Mouse (Mus musculus) neural tube, embryonic 14.5 days (tissue): ENCODE measurements around the gene Ddo. TPM values are rescaled to one million over a fixed set of nuclear protein-coding genes. Genes with fewer than 3 reads are reported as not detected.

Experiments
- ATAC-seq: fragments of 200-750 bp; cut with Nextera tagmentation; 2 replicates; pipeline ENCODE4 v1.8.0; 2017; ENCODE audit warnings: low read depth, mild to moderate bottlenecking, moderate TSS enrichment, moderate library complexity
- H3K27ac ChIP-seq: fragments of 300-500 bp; sonication (generic); 2 replicates; pipeline ENCODE4 v1.5.1; 2014; ENCODE audit warnings: low read depth, mild to moderate bottlenecking, control low read depth, low read length, moderate library complexity, mixed read lengths
- H3K27me3 ChIP-seq: fragments of 300-500 bp; sonication (generic); 2 replicates; pipeline ENCODE4 v1.6.1; 2014; ENCODE audit warnings: low read length; ENCODE audit not compliant: control insufficient read depth, insufficient read depth
- H3K36me3 ChIP-seq: fragments of 300-500 bp; sonication (generic); 2 replicates; pipeline ENCODE4 v1.6.1; 2014; ENCODE audit warnings: low read length, mixed read lengths; ENCODE audit not compliant: control insufficient read depth, insufficient read depth
- H3K4me1 ChIP-seq: fragments of 300-500 bp; sonication (generic); 2 replicates; pipeline ENCODE4 v1.6.1; 2014; ENCODE audit warnings: low read length; ENCODE audit not compliant: control insufficient read depth, insufficient read depth
- H3K4me2 ChIP-seq: fragments of 300-500 bp; sonication (generic); 2 replicates; pipeline ENCODE4 v1.6.1; 2014; ENCODE audit warnings: mild to moderate bottlenecking, low read depth, low read length, control low read depth
- H3K4me3 ChIP-seq: fragments of 300-500 bp; sonication (generic); 2 replicates; pipeline ENCODE4 v1.5.1; 2014; ENCODE audit warnings: low read depth, low read length, control low read depth, mixed read lengths
- H3K9ac ChIP-seq: fragments of 300-500 bp; sonication (generic); replicated peaks from 2 replicates; pipeline ENCODE4 v1.6.1; 2014; ENCODE audit warnings: low read depth, mild to moderate bottlenecking, control low read depth, low read length, mixed read lengths
- H3K9me3 ChIP-seq: fragments of 300-500 bp; sonication (generic); 2 replicates; pipeline ENCODE4 v1.6.1; 2016; ENCODE audit warnings: low read length; ENCODE audit not compliant: control insufficient read depth
- WGBS: fragments of 180-500 bp; shearing (Covaris S2); extraction: QIAGEN DNeasy Blood & Tissue Kit; methylation state at CpG from one replicate; pipeline ENCODE4 v1.1.7; 2014; 5-methylcytosine and 5-hydroxymethylcytosine counted together
- polyA plus RNA-seq: library from polyadenylated mRNA; unstranded; fragments of >200 nt; fragmentation: Nextera tagmentation; extraction: Ambion mirVana; gene quantifications from 2 replicates; pipeline ENCODE4 v1.2.1, GENCODE M21; 2014

Ddo gene
- polyA plus RNA-seq, 1 experiment from 2014 or later, result 1.0 TPM

DNA sequence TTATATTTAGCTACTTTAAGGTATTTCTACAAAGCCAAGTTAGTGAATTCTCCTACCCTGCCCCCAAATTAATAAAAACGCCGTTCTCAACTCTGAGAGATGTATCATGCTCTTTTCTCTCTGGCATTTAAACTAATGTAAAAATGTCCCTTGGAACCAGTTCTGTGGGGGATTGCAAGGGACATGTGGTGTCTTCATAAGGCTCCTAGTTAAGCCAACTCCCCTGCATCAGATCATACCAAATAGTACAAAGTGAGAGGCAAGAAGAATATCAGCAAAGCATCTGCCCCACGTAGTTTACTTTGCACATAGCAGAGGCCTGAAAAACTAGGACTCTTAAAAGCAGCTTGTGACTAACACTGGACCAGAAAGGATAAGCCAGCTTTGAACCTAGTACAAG lies 86.9 kb downstream of the Ddo start:
- 90% methylated on average over 3 of the region's 3 CpGs for WGBS
- H3K4me1 ChIP-seq, result no peaks in the 10 kb centered on the region
- H3K27ac ChIP-seq, result no peak overlapping the region
- H3K9me3 ChIP-seq, result no peaks in the 10 kb centered on the region
- H3K9ac ChIP-seq, result no peak overlapping the region
- no peak overlapping the region for H3K4me2 ChIP-seq
- ATAC-seq, result no peak
- no peaks in the 10 kb centered on the region for H3K27me3 ChIP-seq
- no peak overlapping the region for H3K4me3 ChIP-seq
- no peaks in the 10 kb centered on the region for H3K36me3 ChIP-seq

DNA sequence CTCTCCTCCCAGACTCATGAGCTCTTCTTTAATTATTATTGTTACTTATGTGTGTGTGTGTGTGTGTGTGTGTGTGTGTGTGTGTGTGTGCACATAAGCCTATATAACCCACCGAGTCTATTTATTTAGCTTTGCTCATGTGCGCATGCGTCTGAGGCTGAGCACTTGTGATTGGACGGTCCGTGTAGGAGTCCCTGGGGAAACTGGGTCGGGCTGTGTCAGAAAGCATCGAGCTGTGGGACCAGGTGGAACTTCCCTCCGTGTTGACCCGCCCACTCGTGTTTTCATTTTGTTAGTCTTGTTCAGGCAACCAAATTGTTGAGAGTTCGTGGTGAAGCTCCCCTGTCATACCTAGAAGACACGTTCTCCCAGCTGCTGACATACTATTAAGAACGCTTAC lies 88.6 kb downstream of the Ddo start:
- 89% methylated on average over 13 of the region's 13 CpGs for WGBS
- H3K4me1 ChIP-seq, result no peaks in the 10 kb centered on the region
- ATAC-seq, result no peak
- H3K9ac ChIP-seq, result no peak overlapping the region
- no peak overlapping the region for H3K4me2 ChIP-seq
- no peaks in the 10 kb centered on the region for H3K9me3 ChIP-seq
- no peaks in the 10 kb centered on the region for H3K36me3 ChIP-seq
- H3K27me3 ChIP-seq, result no peaks in the 10 kb centered on the region
- no peak overlapping the region for H3K27ac ChIP-seq
- H3K4me3 ChIP-seq, result no peak overlapping the region

DNA sequence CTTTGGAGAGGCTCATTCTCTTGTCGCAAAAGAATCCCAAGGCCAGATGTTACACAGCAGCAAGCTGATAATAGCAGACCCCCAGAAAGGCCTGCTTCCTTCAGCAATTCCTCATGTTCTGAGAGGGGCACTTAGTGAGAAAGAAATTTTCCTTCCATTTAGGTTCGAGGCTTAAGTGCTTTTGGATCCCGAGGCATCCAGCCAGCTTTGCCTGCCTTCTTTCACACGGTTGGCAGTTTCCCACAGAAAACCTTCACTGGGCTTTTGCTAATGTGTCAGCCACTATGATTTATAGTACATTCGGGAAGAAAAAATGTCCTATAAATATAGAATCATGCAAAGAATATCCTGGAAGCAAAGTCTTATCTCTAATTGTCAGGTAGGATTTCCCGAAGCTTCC lies 89.3 kb downstream of the Ddo start:
- Histone ChIP-seq H3K4me1 (no peaks in the 10 kb centered on the region), H3K9ac (no peak overlapping the region), H3K36me3 (no peaks in the 10 kb centered on the region), H3K4me2 (no peak overlapping the region), H3K4me3 (no peak overlapping the region), H3K27ac (no peak overlapping the region), H3K9me3 (no peaks in the 10 kb centered on the region), H3K27me3 (no peaks in the 10 kb centered on the region)
- ATAC-seq, result no peak
- WGBS, result 59% methylated on average over 6 of the region's 6 CpGs

- Histone ChIP-seq H3K4me2 (no peak overlapping the region), H3K9ac (no peak overlapping the region), H3K4me3 (no peak overlapping the region), H3K27me3 (no peaks in the 10 kb centered on the region), H3K27ac (no peak overlapping the region), H3K9me3 (no peaks in the 10 kb centered on the region), H3K36me3 (no peaks in the 10 kb centered on the region), H3K4me1 (0 out of 2 replicates have a peak, but pooled peaks cover 4% of the 10 kb centered on the region)
- 48% methylated on average over 5 of the region's 5 CpGs for WGBS
- ATAC-seq, result no peak
Measured at GRCm38 (mm10) chr10:40720883-40721282, 91.1 kb downstream of the Ddo start.

GRCm38 (mm10) chr10:40724342-40724741 lies 94.5 kb downstream of the Ddo start:
- H3K9me3 ChIP-seq, result no peaks in the 10 kb centered on the region
- H3K4me1 ChIP-seq, result 0 out of 2 replicates have a peak, but pooled peaks cover 13% of the 10 kb centered on the region
- 15% methylated on average over 6 of the region's 6 CpGs for WGBS
- no peaks in the 10 kb centered on the region for H3K36me3 ChIP-seq
- H3K27ac ChIP-seq, result no peak overlapping the region
- ATAC-seq, result no peak
- no peak overlapping the region for H3K4me2 ChIP-seq
- no peak overlapping the region for H3K4me3 ChIP-seq
- no peaks in the 10 kb centered on the region for H3K27me3 ChIP-seq
- H3K9ac ChIP-seq, result no peak overlapping the region

DNA sequence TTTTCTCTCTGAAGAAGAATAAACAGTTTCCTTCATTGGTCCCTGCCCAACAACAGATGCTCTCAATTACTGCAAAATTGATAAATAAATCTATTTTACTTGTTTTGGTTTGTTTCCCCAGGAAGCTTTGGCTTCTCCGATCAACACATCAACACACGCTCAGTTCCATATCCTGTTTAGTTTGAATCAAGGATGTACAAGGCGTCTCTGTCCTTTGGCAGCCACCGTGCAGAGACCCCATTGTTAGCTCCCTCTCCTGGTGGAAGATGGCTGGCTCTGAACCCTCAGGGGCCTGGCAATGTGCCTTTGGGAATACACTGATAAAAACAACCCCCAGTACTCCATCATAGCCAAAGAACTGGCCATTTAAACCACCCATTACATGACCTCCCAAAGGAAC lies 95.3 kb downstream of the Ddo start:
- H3K36me3 ChIP-seq, result no peaks in the 10 kb centered on the region
- H3K4me3 ChIP-seq, result no peak overlapping the region
- no peak for ATAC-seq
- H3K9ac ChIP-seq, result no peak overlapping the region
- H3K9me3 ChIP-seq, result no peaks in the 10 kb centered on the region
- H3K4me1 ChIP-seq, result 0 out of 2 replicates have a peak, but pooled peaks cover 13% of the 10 kb centered on the region
- 37% methylated on average over 4 of the region's 4 CpGs for WGBS
- H3K27ac ChIP-seq, result no peak overlapping the region
- H3K27me3 ChIP-seq, result no peaks in the 10 kb centered on the region
- H3K4me2 ChIP-seq, result no peak overlapping the region

- H3K4me2 ChIP-seq, result no peak overlapping the region
- 87% methylated on average over 4 of the region's 4 CpGs for WGBS
- H3K27me3 ChIP-seq, result no peaks in the 10 kb centered on the region
Measured at GRCm38 (mm10) chr10:40725471-40725870, 95.7 kb downstream of the Ddo start.

GRCm38 (mm10) chr10:40726288-40726902 lies 96.6 kb downstream of the Ddo start:
- Histone ChIP-seq H3K36me3 (no peaks in the 10 kb centered on the region), H3K4me2 (no peak overlapping the region)
- WGBS, result 66% methylated on average over 11 of the region's 11 CpGs

More at GRCm38 (mm10) chr10:40725471-40725870, 95.7 kb downstream of the Ddo start:
- H3K4me1 ChIP-seq, result 0 out of 2 replicates have a peak, but pooled peaks cover 13% of the 10 kb centered on the region
- no peaks in the 10 kb centered on the region for H3K9me3 ChIP-seq
- no peak overlapping the region for H3K9ac ChIP-seq
- no peak overlapping the region for H3K27ac ChIP-seq
- no peak overlapping the region for H3K4me3 ChIP-seq
- H3K36me3 ChIP-seq, result no peaks in the 10 kb centered on the region
- ATAC-seq, result no peak

GRCm38 (mm10) chr10:40726989-40727388 lies 97.2 kb downstream of the Ddo start:
- Histone ChIP-seq H3K36me3 (no peaks in the 10 kb centered on the region), H3K9me3 (no peaks in the 10 kb centered on the region), H3K4me3 (no peak overlapping the region), H3K9ac (no peak overlapping the region), H3K27ac (peak overlapping the region; percentile 60), H3K4me2 (no peak overlapping the region), H3K27me3 (no peaks in the 10 kb centered on the region), H3K4me1 (0 out of 2 replicates have a peak, but pooled peaks cover 13% of the 10 kb centered on the region)
- 29% methylated on average over 5 of the region's 5 CpGs for WGBS
- ATAC-seq, result peak; percentile 29; the same call in 1 of the 2 replicates

More at GRCm38 (mm10) chr10:40726288-40726902, 96.6 kb downstream of the Ddo start:
- 0 out of 2 replicates have a peak, but pooled peaks cover 13% of the 10 kb centered on the region for H3K4me1 ChIP-seq
- no peaks in the 10 kb centered on the region for H3K9me3 ChIP-seq
- no peaks in the 10 kb centered on the region for H3K27me3 ChIP-seq
- H3K4me3 ChIP-seq, result no peak overlapping the region
- H3K27ac ChIP-seq, result no peak overlapping the region
- ATAC-seq, result no peak
- H3K9ac ChIP-seq, result no peak overlapping the region
